27 mouse cellular contexts compared by ENCODE assay signal in genomic region chr5:140267061-140267460, GRCm38 (mm10). TPM values are rescaled to one million over a fixed set of nuclear protein-coding genes. Genes with fewer than 3 reads are reported as not detected.
DNase-seq lines count a peak whose midpoint lies in the region; ATAC-seq and TF ChIP-seq lines count a peak whose summit lies in the region.
"Had no signal": no experiment of that assay in that cellular context is flagged by ENCODE, and none has a peak within 500 bp of the region (broad histone marks: within the 10 kb centered on the region; RNA-seq: fewer than 3 reads in every experiment).

No protein-coding gene starts in this region.

- no peaks in the 10 kb centered on the region for H3K27me3 ChIP-seq in forebrain, embryonic 10.5 days (ENCODE audit: poor library complexity, severe bottlenecking)
- no peaks in the 10 kb centered on the region for H3K27me3 ChIP-seq in forebrain, embryonic 11.5 days (ENCODE audit: control insufficient read depth, insufficient read depth, low read length)
- H3K27me3 ChIP-seq in megakaryocyte, embryonic 14.5 days (replicated peaks) = no peaks in the 10 kb centered on the region
- no peaks in the 10 kb centered on the region for H3K27me3 ChIP-seq in stomach, postnatal 0 days (ENCODE audit: control insufficient read depth, insufficient read depth, low read length)
- H3K27me3 ChIP-seq: CH12.LX; forebrain, embryonic 13.5 days; hindbrain, embryonic 13.5 days had no signal

- peaks cover 39% of the 10 kb centered on the region for H3K4me1 ChIP-seq in forebrain, embryonic 10.5 days
- H3K4me1 ChIP-seq in forebrain, embryonic 11.5 days (replicated peaks; ENCODE audit: control insufficient read depth, insufficient read depth, low read length) = peaks cover 19% of the 10 kb centered on the region
- H3K4me1 ChIP-seq in megakaryocyte, embryonic 14.5 days = peaks cover 64% of the 10 kb centered on the region
- no peaks in the 10 kb centered on the region for H3K4me1 ChIP-seq in stomach, postnatal 0 days (replicated peaks; ENCODE audit: control insufficient read depth, insufficient read depth)

- no peak overlapping the region for H3K9ac ChIP-seq in forebrain, embryonic 11.5 days (ENCODE audit: low read length)
- no peak overlapping the region for H3K9ac ChIP-seq in stomach, postnatal 0 days (ENCODE audit: low read length)
- H3K9ac ChIP-seq: forebrain, embryonic 13.5 days; heart, embryonic 12.5 days; heart, embryonic 15.5 days; hindbrain, embryonic 13.5 days had no signal

- peaks cover 35% of the 10 kb centered on the region for H3K36me3 ChIP-seq in forebrain, embryonic 10.5 days (replicated peaks)
- no peaks in the 10 kb centered on the region for H3K36me3 ChIP-seq in forebrain, embryonic 11.5 days (ENCODE audit: control insufficient read depth, insufficient read depth, low read length)
- peaks cover 42% of the 10 kb centered on the region for H3K36me3 ChIP-seq in megakaryocyte, embryonic 14.5 days (replicated peaks; ENCODE audit: low read length)
- H3K36me3 ChIP-seq in stomach, postnatal 0 days (ENCODE audit: control insufficient read depth, insufficient read depth, low read length) = no peaks in the 10 kb centered on the region
- H3K36me3 ChIP-seq: heart, embryonic 12.5 days; heart, embryonic 15.5 days; hindbrain, embryonic 13.5 days had no signal

- TF ChIP-seq EP300 in stomach, postnatal 0 days (optimal IDR thresholded peaks at IDR 0.05) = no peak

- H3K9me3 ChIP-seq in forebrain, embryonic 10.5 days = no peaks in the 10 kb centered on the region
- H3K9me3 ChIP-seq in forebrain, embryonic 11.5 days (ENCODE audit: control insufficient read depth, low read length) = no peaks in the 10 kb centered on the region
- no peaks in the 10 kb centered on the region for H3K9me3 ChIP-seq in megakaryocyte, embryonic 14.5 days
- H3K9me3 ChIP-seq in stomach, postnatal 0 days (ENCODE audit: control insufficient read depth, low read length) = no peaks in the 10 kb centered on the region
- H3K9me3 ChIP-seq: forebrain, embryonic 13.5 days; G1E; heart, embryonic 12.5 days; heart, embryonic 15.5 days; hindbrain, embryonic 10.5 days; hindbrain, embryonic 13.5 days had no signal

- H3K4me2 ChIP-seq in forebrain, embryonic 11.5 days (ENCODE audit: low read depth, low read length, severe bottlenecking) = no peak overlapping the region
- H3K4me2 ChIP-seq in stomach, postnatal 0 days (replicated peaks; ENCODE audit: low read depth) = no peak overlapping the region
- H3K4me2 ChIP-seq: forebrain, embryonic 13.5 days; heart, embryonic 12.5 days; heart, embryonic 15.5 days; hindbrain, embryonic 13.5 days had no signal

- WGBS in forebrain, embryonic 10.5 days = 93% methylated on average over 2 of the region's 2 CpGs
- WGBS in forebrain, embryonic 11.5 days = 82% methylated on average over 2 of the region's 2 CpGs
- 67% methylated on average over 2 of the region's 2 CpGs for WGBS in stomach, postnatal 0 days

- DNase-seq in forebrain, embryonic 10.5 days (ENCODE audit: extremely low spot score, low spot score) = no peak
- DNase-seq in forebrain, embryonic 11.5 days (ENCODE audit: low spot score) = no peak
- DNase-seq in c-Kit-positive CD71-negative TER-119-negative erythroid progenitor cells, embryonic 14.5 days (ENCODE audit: low read depth) = peak; percentile 9
- peak; percentile 33 for DNase-seq in stomach, postnatal 0 days (ENCODE audit: low spot score)
- no peak for DNase-seq in heart, adult 9 months (ENCODE audit: low spot score in 2 of 2)
- DNase-seq: adrenal gland, adult 2 months; adrenal gland, postnatal 14 days; B cell, adult 2 months; cerebellum, adult 11-12 months; cerebellum, adult 8-10 months; cerebellum, postnatal 14 days; gastrocnemius, postnatal 10 days; gastrocnemius, postnatal 36 days; heart, postnatal 10 days; heart, postnatal 36 days had no signal

- ATAC-seq in forebrain, embryonic 11.5 days (replicated peaks; ENCODE audit: low FRiP score) = no peak
- ATAC-seq in megakaryocyte, adult 5-6 weeks (ENCODE audit: poor library complexity, severe bottlenecking) = no peak
- peak; percentile 74 for ATAC-seq in stomach, postnatal 0 days (ENCODE audit: low FRiP score, low TSS enrichment)
- no peak for ATAC-seq in inflammation-experienced regulatory T-cells, adult 6 months
- ATAC-seq: forebrain, embryonic 13.5 days; forebrain, embryonic 16.5 days; hindbrain, embryonic 16.5 days had no signal

- TF ChIP-seq CTCF in stomach, postnatal 0 days (IDR thresholded peaks at IDR 0.05; ENCODE audit: low read depth) = no peak

- H3K4me3 ChIP-seq in forebrain, embryonic 10.5 days = no peak overlapping the region
- H3K4me3 ChIP-seq in forebrain, embryonic 11.5 days (ENCODE audit: low read depth, low read length) = no peak overlapping the region
- peak overlapping the region; percentile 51 for H3K4me3 ChIP-seq in megakaryocyte, embryonic 14.5 days (replicated peaks)
- H3K4me3 ChIP-seq in stomach, postnatal 0 days (ENCODE audit: low read depth, low read length) = no peak overlapping the region
- H3K4me3 ChIP-seq: forebrain, embryonic 13.5 days; heart, embryonic 12.5 days; heart, embryonic 15.5 days; hindbrain, embryonic 10.5 days; hindbrain, embryonic 13.5 days had no signal

- H3K27ac ChIP-seq in forebrain, embryonic 10.5 days = 0 out of 2 replicates have a peak overlapping the region, but pooled peaks have one; percentile 15
- no peak overlapping the region for H3K27ac ChIP-seq in forebrain, embryonic 11.5 days (ENCODE audit: low read depth, low read length)
- no peak overlapping the region for H3K27ac ChIP-seq in stomach, postnatal 0 days (replicated peaks)
- H3K27ac ChIP-seq: forebrain, embryonic 13.5 days; heart, embryonic 15.5 days; hindbrain, embryonic 10.5 days; hindbrain, embryonic 13.5 days had no signal

RNA-seq across cellular contexts. Expression of gene Mad1l1, which starts 54.3 kb away (rescaled TPM):
- polyA plus RNA-seq in forebrain, embryonic 10.5 days (2016; fragmentation: Nextera tagmentation; extraction: Ambion mirVana) = 60.8 and 62.7 TPM in 2 replicates
- 52.7 and 53.8 TPM in 2 replicates for polyA plus RNA-seq in forebrain, embryonic 11.5 days (2014; fragmentation: Nextera tagmentation; extraction: Ambion mirVana)
- polyA plus RNA-seq in megakaryocyte, embryonic 14.5 days (2012; ENCODE audit: insufficient read depth, low replicate concordance) = 10.3 and 23.3 TPM in 2 replicates
- total RNA-seq in megakaryocyte, adult 5-6 weeks (2015) = 7.4 and 11.6 TPM in 2 replicates
- 45.0 and 46.6 TPM in 2 replicates for total RNA-seq in megakaryocyte, adult 5-6 weeks (2017)
- 14.2 and 15.3 TPM in 2 replicates for polyA plus RNA-seq in stomach, postnatal 0 days (2015; fragmentation: Nextera tagmentation; extraction: Ambion mirVana)
- polyA plus RNA-seq in inflammation-experienced regulatory T-cells, adult 6 months (2017; shearing (Covaris generic)) = 10 to 100 TPM; 18.8 to 24.9 (median 22.0) TPM

RNA-seq across cellular contexts. Expression of gene Nudt1, which starts 54.4 kb away (rescaled TPM):
- polyA plus RNA-seq in forebrain, embryonic 10.5 days (2016; fragmentation: Nextera tagmentation; extraction: Ambion mirVana) = 57.4 TPM in 2 replicates
- polyA plus RNA-seq in forebrain, embryonic 11.5 days (2014; fragmentation: Nextera tagmentation; extraction: Ambion mirVana) = 42.2 and 51.2 TPM in 2 replicates
- polyA plus RNA-seq in megakaryocyte, embryonic 14.5 days (2012; ENCODE audit: insufficient read depth, low replicate concordance) = 21.0 TPM in 1 of 2 replicates, not detected in the other
- total RNA-seq in megakaryocyte, adult 5-6 weeks (2015) = 17.5 and 19.9 TPM in 2 replicates
- 11.6 and 18.4 TPM in 2 replicates for total RNA-seq in megakaryocyte, adult 5-6 weeks (2017)
- 24.8 and 25.3 TPM in 2 replicates for polyA plus RNA-seq in stomach, postnatal 0 days (2015; fragmentation: Nextera tagmentation; extraction: Ambion mirVana)
- polyA plus RNA-seq in inflammation-experienced regulatory T-cells, adult 6 months (2017; shearing (Covaris generic)) = 10 to 100 TPM; 14.8 to 31.5 (median 20.5) TPM

Comparison
In these comparisons a context has a peak if more than half of its experiments do, and no peak if none do; other contexts are left out.
1. DNase-seq: peak in c-Kit-positive CD71-negative TER-119-negative erythroid progenitor cells, embryonic 14.5 days (single experiment) and stomach, postnatal 0 days (single experiment); none in forebrain, embryonic 10.5 days (single experiment), forebrain, embryonic 11.5 days (single experiment) and heart, adult 9 months (0 of 2).